Mouse (Mus musculus) forebrain, embryonic 10.5 days (tissue): ENCODE data around the gene Map3k6. TPM values are rescaled to one million over a fixed set of nuclear protein-coding genes. Genes with fewer than 3 reads are reported as not detected.
A peak's percentile ranks its signal among the peaks of the same experiment; 100 is the strongest.

ENCODE experiments used
- DNase-seq: peaks from one replicate; pipeline ENCODE4 v3.0.0-alpha.2; 2017; ENCODE audit warnings: low spot score; ENCODE audit errors: extremely low spot score
- H3K27ac ChIP-seq: fragments of 300-500 bp; sonication (generic); 2 replicates; pipeline ENCODE4 v1.5.1; 2016; ENCODE audit warnings: mild to moderate bottlenecking
- H3K27me3 ChIP-seq: fragments of 300-500 bp; sonication (generic); 2 replicates; pipeline ENCODE4 v1.6.1; 2016; ENCODE audit warnings: mild to moderate bottlenecking; ENCODE audit not compliant: poor library complexity, severe bottlenecking
- H3K36me3 ChIP-seq: fragments of 300-500 bp; sonication (generic); replicated peaks from 2 replicates; pipeline ENCODE4 v1.6.1; 2016; ENCODE audit warnings: mild to moderate bottlenecking, moderate library complexity
- H3K4me1 ChIP-seq: fragments of 300-500 bp; sonication (generic); 2 replicates; pipeline ENCODE4 v1.6.1; 2016
- H3K4me3 ChIP-seq: fragments of 300-500 bp; sonication (generic); 2 replicates; pipeline ENCODE4 v1.5.1; 2016; ENCODE audit warnings: mild to moderate bottlenecking, moderate library complexity
- H3K9me3 ChIP-seq: fragments of 300-500 bp; sonication (generic); 2 replicates; pipeline ENCODE4 v1.6.1; 2016; ENCODE audit warnings: mild to moderate bottlenecking, moderate library complexity
- WGBS: fragments of 180-500 bp; shearing (Covaris S2); methylation state at CpG from one replicate; pipeline ENCODE4 v1.1.7; 2016; 5-methylcytosine and 5-hydroxymethylcytosine counted together
- polyA plus RNA-seq: library from polyadenylated mRNA; unstranded; fragments of >200 nt; fragmentation: Nextera tagmentation; extraction: Ambion mirVana; gene quantifications from 2 replicates; pipeline ENCODE4 v1.2.1, GENCODE M21; 2016

The Map3k6 gene
- polyA plus RNA-seq, 1 experiment from 2014 or later, result 1.8 TPM

DNA sequence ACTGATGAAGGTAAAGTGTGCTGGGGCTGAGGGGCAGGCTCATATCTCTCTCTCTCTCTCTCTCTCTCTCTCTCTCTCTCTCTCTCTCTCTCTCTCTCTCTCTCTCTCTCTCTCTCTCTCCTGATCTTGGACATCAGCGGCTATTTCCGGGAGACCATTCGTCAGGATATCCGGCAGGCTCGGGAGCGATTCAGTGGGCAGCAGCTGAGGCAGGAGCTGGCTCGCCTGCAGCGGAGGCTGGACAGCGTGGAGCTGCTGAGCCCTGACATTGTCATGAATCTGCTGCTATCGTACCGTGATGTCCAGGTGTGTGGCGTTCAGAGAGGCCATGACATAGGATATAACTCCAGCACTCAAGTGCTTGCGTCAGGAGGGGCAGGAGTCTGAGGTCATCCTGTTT lies 2.9 kb downstream of the Map3k6 start:
- no peak overlapping the region for H3K27ac ChIP-seq
- H3K4me3 ChIP-seq, result no peak overlapping the region
- H3K4me1 ChIP-seq, result peaks cover 31% of the 10 kb centered on the region
- no peaks in the 10 kb centered on the region for H3K36me3 ChIP-seq
- no peaks in the 10 kb centered on the region for H3K9me3 ChIP-seq
- 69% methylated on average over 13 of the region's 13 CpGs for WGBS
- no peak for DNase-seq
- peaks cover 98% of the 10 kb centered on the region for H3K27me3 ChIP-seq

DNA sequence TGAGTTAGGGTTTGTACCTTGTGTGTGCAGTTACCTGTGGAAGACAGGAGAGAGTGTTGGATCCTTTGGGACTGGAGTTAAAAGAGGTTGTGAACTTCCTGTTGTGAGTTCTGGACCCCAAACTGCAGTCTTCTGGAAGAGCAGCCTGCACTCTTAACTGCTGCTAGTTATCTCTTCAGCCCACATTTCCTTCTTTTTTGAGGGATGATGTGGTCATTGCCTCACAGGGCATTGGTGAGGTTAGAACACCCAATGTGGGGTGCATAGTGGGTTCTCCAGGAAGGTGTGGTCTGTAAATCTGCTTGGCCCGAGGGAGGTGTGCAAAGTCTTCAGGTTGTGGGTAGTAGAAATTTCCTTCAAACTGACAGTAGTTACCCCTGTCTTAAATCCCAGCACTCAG lies 3.7 kb downstream of the Map3k6 start:
- H3K27ac ChIP-seq, result no peak overlapping the region
- H3K4me1 ChIP-seq, result peaks cover 31% of the 10 kb centered on the region
- WGBS, result 82% methylated on average over 1 of the region's 1 CpGs
- peaks cover 98% of the 10 kb centered on the region for H3K27me3 ChIP-seq
- no peaks in the 10 kb centered on the region for H3K9me3 ChIP-seq
- no peak for DNase-seq
- H3K36me3 ChIP-seq, result no peaks in the 10 kb centered on the region
- H3K4me3 ChIP-seq, result no peak overlapping the region

DNA sequence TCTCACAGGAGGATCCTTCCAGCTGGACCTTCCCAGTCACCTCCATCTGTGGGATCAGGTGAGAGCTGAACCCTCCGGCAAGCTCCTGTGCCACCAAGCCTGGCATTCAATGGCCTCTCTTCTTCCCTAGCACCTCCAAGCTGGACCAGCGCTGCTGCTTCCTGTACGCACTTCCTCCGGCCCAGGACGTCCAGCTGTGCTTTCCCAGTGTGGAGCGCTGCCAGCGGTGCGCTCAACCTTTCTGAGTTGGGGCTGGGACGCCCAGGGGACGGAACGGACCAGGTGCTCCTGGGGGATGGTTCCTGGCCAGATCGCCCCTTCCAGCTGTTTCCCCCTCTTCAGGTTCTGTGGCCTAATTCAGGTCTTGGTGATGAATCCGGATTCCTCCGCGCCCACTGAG lies 6.5 kb downstream of the Map3k6 start:
- WGBS, result 22% methylated on average over 15 of the region's 15 CpGs
- Histone ChIP-seq H3K4me1 (peaks cover 33% of the 10 kb centered on the region), H3K4me3 (no peak overlapping the region), H3K36me3 (no peaks in the 10 kb centered on the region), H3K9me3 (no peaks in the 10 kb centered on the region), H3K27ac (no peak overlapping the region), H3K27me3 (peaks cover 100% of the 10 kb centered on the region)
- DNase-seq, result no peak

- H3K4me1 ChIP-seq, result peaks cover 29% of the 10 kb centered on the region
- no peaks in the 10 kb centered on the region for H3K36me3 ChIP-seq
- peaks cover 100% of the 10 kb centered on the region for H3K27me3 ChIP-seq
- DNase-seq, result no peak
- 81% methylated on average over 13 of the region's 13 CpGs for whole genome bisulfite sequencing
- no peaks in the 10 kb centered on the region for H3K9me3 ChIP-seq
- H3K4me3 ChIP-seq, result no peak overlapping the region
- no peak overlapping the region for H3K27ac ChIP-seq
Observed at GRCm38 (mm10) chr4:133247806-133248449, 7.3 kb downstream of the Map3k6 start.

- peaks cover 100% of the 10 kb centered on the region for H3K27me3 ChIP-seq
- H3K36me3 ChIP-seq, result no peaks in the 10 kb centered on the region
- WGBS, result under 1% methylated on average over 22 of the region's 22 CpGs
- peak overlapping the region; percentile 54 for H3K4me3 ChIP-seq
- no peaks in the 10 kb centered on the region for H3K9me3 ChIP-seq
- peaks cover 20% of the 10 kb centered on the region for H3K4me1 ChIP-seq
- H3K27ac ChIP-seq, result peak overlapping the region; percentile 40; the same call in 1 of the 2 replicates
- DNase-seq, result peak; percentile 88
Observed at GRCm38 (mm10) chr4:133250609-133251008, 10.0 kb downstream of the Map3k6 start.

DNA sequence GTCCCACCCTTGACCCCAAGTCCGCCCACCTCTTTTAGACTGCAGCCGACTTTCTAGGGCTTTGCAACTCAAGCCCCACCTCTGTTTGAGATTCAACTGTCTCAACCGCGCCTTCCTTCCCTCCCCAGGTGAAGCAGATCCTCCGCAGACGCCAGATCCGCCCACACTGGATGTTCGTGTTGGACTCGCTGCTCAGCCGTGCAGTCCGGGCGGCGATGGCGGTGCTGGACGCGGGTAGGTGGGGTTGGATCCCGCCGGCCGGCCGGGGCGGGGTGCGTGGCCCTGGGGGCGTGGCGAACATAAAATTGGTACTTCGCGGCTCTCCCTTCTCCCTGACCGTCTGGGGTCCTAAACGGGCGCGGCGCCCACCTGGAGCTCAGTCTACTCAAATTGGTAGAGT lies 10.6 kb downstream of the Map3k6 start:
- peaks cover 20% of the 10 kb centered on the region for H3K4me1 ChIP-seq
- no peaks in the 10 kb centered on the region for H3K9me3 ChIP-seq
- H3K4me3 ChIP-seq, result peak overlapping the region; percentile 54
- H3K27me3 ChIP-seq, result peaks cover 100% of the 10 kb centered on the region
- no peak for DNase-seq
- 2% methylated on average over 31 of the region's 31 CpGs for WGBS
- peak overlapping the region; percentile 40; the same call in 1 of the 2 replicates for H3K27ac ChIP-seq
- H3K36me3 ChIP-seq, result no peaks in the 10 kb centered on the region

DNA sequence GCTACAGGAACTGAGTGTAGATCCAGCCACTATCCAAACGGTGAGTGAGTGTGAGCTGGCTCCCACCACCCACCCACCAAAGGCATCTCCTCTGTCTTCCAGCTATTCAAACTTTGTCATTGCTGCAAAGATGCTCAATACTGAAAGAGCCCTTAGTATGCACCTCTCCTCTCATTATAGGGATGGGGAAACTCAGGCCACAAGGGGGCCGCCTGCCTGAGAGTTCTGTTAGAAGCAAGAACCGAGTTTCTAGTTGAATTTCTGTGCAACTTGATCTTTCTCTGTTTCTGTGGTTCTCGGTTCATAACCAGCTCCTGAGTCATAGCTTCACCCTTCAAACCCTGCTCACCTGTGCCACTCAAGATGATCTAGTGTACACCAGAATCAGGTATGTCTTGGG lies 11.5 kb downstream of the Map3k6 start:
- no peak overlapping the region for H3K4me3 ChIP-seq
- WGBS, result 40% methylated on average over 4 of the region's 4 CpGs
- no peaks in the 10 kb centered on the region for H3K36me3 ChIP-seq
- peaks cover 100% of the 10 kb centered on the region for H3K27me3 ChIP-seq
- H3K4me1 ChIP-seq, result peaks cover 26% of the 10 kb centered on the region
- DNase-seq, result no peak
- no peaks in the 10 kb centered on the region for H3K9me3 ChIP-seq
- no peak overlapping the region for H3K27ac ChIP-seq

DNA sequence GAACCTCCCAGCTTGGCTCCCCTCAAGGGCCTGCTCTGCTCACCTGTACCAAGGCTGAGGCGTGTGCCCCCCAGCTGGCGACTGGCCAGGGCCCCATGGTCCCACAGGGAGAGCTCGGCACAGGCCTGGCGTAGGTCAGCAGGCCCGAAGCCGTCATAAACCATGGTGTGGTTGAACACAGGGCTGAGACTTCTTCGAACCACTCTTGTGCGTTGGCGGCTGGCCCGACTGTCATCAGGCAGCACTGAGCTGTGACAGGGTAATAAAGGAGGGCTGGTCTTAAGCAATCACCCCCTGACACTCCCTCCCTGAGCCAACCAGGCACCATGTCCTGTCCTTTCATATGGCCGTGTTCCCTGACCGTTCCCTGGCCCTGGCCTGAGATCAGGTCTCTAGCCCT lies 12.8 kb downstream of the Map3k6 start:
- no peak overlapping the region for H3K4me3 ChIP-seq
- WGBS, result 93% methylated on average over 12 of the region's 12 CpGs
- peaks cover 100% of the 10 kb centered on the region for H3K27me3 ChIP-seq
- no peak overlapping the region for H3K27ac ChIP-seq
- H3K9me3 ChIP-seq, result no peaks in the 10 kb centered on the region
- no peaks in the 10 kb centered on the region for H3K36me3 ChIP-seq
- H3K4me1 ChIP-seq, result peaks cover 33% of the 10 kb centered on the region
- no peak for DNase-seq

DNA sequence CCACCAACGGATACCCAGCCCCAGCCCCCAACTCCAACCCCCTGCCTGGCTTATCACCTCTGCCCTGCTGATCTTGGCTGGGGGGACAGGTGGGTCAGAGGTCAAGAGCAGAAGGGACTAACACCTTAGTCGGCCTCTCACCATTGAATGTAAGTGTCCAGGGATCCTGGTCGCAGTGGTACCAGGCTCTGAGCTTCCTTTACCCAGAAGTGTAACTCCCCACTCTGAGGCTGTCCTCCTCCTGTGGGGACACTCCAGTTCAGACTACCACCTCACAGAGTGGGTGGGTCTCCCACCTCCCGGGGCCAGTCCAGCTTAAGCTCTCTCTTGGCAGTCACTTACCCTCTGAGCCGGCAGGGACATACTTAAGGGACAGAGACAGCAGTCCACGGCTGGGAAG lies 14.8 kb downstream of the Map3k6 start:
- no peak overlapping the region for H3K4me3 ChIP-seq
- 62% methylated on average over 6 of the region's 6 CpGs for WGBS
- H3K27ac ChIP-seq, result no peak overlapping the region
- H3K36me3 ChIP-seq, result no peaks in the 10 kb centered on the region
- H3K27me3 ChIP-seq, result peaks cover 89% of the 10 kb centered on the region
- DNase-seq, result no peak
- no peaks in the 10 kb centered on the region for H3K9me3 ChIP-seq
- H3K4me1 ChIP-seq, result peaks cover 28% of the 10 kb centered on the region

GRCm38 (mm10) chr4:133256820-133257219 lies 16.2 kb downstream of the Map3k6 start:
- Histone ChIP-seq H3K27ac (no peak overlapping the region), H3K27me3 (peaks cover 74% of the 10 kb centered on the region)
- 18% methylated on average over 24 of the region's 24 CpGs for WGBS

GRCm38 (mm10) chr4:133257230-133257629 lies 16.6 kb downstream of the Map3k6 start:
- Histone ChIP-seq H3K4me3 (no peak overlapping the region), H3K27ac (no peak overlapping the region), H3K9me3 (no peaks in the 10 kb centered on the region), H3K4me1 (peaks cover 21% of the 10 kb centered on the region), H3K27me3 (peaks cover 70% of the 10 kb centered on the region), H3K36me3 (no peaks in the 10 kb centered on the region)
- 23% methylated on average over 12 of the region's 12 CpGs for WGBS
- no peak for DNase-seq

More at GRCm38 (mm10) chr4:133256820-133257219, 16.2 kb downstream of the Map3k6 start:
- Histone ChIP-seq H3K4me1 (peaks cover 18% of the 10 kb centered on the region), H3K4me3 (no peak overlapping the region), H3K36me3 (no peaks in the 10 kb centered on the region), H3K9me3 (no peaks in the 10 kb centered on the region)
- DNase-seq, result no peak

- no peak for DNase-seq
- no peak overlapping the region for H3K4me3 ChIP-seq
- no peak overlapping the region for H3K27ac ChIP-seq
- peaks cover 1% of the 10 kb centered on the region; the same call in 1 of the 2 replicates for H3K36me3 ChIP-seq
- peaks cover 21% of the 10 kb centered on the region for H3K4me1 ChIP-seq
- H3K9me3 ChIP-seq, result no peaks in the 10 kb centered on the region
- H3K27me3 ChIP-seq, result peaks cover 63% of the 10 kb centered on the region
- WGBS, result 82% methylated on average over 12 of the region's 12 CpGs
Observed at GRCm38 (mm10) chr4:133257798-133258408, 17.3 kb downstream of the Map3k6 start.

DNA sequence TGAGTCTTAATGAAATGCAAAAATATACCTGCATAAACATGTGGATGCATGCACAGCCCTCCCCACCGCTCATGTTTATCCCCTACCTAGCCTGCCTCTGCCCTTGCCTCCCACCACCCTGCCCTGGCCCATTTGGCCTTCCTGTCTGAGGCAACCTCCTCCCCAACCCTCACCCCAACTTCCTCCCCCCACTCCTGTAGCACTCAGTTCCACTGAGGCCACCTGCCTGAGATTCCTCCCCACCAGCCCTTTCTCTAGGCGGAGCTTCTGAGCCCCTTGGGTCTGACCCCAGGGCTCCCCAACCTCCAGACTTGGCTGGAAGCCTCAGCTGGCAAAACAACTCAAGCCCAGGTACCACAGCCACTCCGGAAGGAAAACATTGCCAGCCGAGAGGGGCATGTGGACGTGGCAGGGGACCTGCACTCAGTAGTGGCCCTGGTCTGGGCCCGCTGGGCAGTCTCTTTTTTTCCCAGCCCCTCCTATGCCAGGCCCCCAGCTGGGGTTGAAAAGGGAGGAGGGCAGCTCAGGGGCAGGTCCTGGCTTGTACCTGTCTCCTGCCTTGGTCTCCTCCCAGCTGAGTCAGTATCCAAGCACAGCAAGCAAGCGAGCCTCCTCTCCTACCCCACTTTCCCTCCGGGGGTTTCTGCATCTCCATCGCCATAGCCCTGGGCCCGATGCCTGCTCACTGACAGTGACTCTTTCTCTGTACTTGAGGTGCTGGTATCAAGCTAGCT lies 21.2 kb downstream of the Map3k6 start:
- WGBS, result 51% methylated on average over 10 of the region's 10 CpGs
- peaks cover 12% of the 10 kb centered on the region; the same call in 1 of the 2 replicates for H3K9me3 ChIP-seq
- H3K27me3 ChIP-seq, result peaks cover 24% of the 10 kb centered on the region
- peaks cover 40% of the 10 kb centered on the region for H3K36me3 ChIP-seq
- peaks cover 18% of the 10 kb centered on the region for H3K4me1 ChIP-seq
- DNase-seq, result no peak
- H3K4me3 ChIP-seq, result no peak overlapping the region
- H3K27ac ChIP-seq, result no peak overlapping the region; the same call in 1 of the 2 replicates
